Mouse (Mus musculus) thymus, adult 2 months (tissue): Measurements from ENCODE around the gene Gm11733.

Experiments
- CTCF ChIP-seq: fragments of 200-500 bp; IDR thresholded peaks from 2 replicates; pipeline ENCODE4 v1.5.1; 2012; ENCODE audit warnings: mild to moderate bottlenecking, control low read depth, low read length, moderate library complexity, borderline replicate concordance; ENCODE audit not compliant: control insufficient read depth, poor library complexity, insufficient read depth; ENCODE audit errors: extremely low read depth
- POLR2A ChIP-seq: fragments of 200-500 bp; IDR thresholded peaks from 2 replicates; pipeline ENCODE4 v1.6.1; 2012; ENCODE audit warnings: mild to moderate bottlenecking, low read length, control low read depth, moderate library complexity; ENCODE audit not compliant: control insufficient read depth, poor library complexity, insufficient read depth; ENCODE audit errors: extremely low read depth

DNA sequence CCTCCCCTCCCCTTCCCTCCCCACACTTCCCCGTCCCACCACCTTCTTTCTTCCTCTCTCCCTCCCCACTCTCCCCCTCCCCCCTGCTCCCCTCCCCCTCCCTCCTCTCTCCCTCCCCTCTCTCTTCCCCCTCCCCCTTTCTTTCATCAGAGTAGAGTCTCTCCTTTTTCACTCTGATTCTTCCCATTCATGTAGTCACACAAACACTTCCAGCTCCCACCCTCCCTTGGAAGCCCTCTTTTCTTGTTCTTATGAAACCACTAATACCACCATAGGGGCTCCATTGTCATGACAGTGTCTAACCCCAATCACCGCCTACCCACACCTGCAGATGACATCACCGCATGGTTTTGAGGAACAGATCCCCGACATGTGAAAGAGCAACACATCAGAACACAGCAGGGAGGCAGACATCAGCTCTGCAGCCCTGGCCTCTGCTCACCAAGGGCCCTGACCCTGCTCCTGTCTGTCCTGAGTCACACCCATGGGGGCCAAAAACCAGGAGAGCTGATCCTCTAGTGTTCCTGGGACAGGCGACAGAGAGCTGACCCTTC, 7.5 kb upstream of the Gm11733 start:
- TF ChIP-seq POLR2A (no peak), CTCF (no peak)
